Mouse (Mus musculus) gonadal fat pad, adult 2 months (tissue): Measurements from ENCODE around the gene Cnnm2. TPM values are rescaled to one million over a fixed set of nuclear protein-coding genes. Genes with fewer than 3 reads are reported as not detected.
A peak's percentile ranks its signal among the peaks of the same experiment; 100 is the strongest.

Source experiments
- DNase-seq: peaks from one replicate; pipeline ENCODE4 v3.0.0-alpha.2; 2012; ENCODE audit warnings: low read depth
- polyA plus RNA-seq: library from polyadenylated mRNA; depleted of rRNA; stranded (reverse); fragments of >200 nt; gene quantifications from 2 replicates; pipeline ENCODE4 v1.2.3, GENCODE M21; 2012

Cnnm2 gene
- polyA plus RNA-seq, 1 experiment = 37.1 TPM

DNA sequence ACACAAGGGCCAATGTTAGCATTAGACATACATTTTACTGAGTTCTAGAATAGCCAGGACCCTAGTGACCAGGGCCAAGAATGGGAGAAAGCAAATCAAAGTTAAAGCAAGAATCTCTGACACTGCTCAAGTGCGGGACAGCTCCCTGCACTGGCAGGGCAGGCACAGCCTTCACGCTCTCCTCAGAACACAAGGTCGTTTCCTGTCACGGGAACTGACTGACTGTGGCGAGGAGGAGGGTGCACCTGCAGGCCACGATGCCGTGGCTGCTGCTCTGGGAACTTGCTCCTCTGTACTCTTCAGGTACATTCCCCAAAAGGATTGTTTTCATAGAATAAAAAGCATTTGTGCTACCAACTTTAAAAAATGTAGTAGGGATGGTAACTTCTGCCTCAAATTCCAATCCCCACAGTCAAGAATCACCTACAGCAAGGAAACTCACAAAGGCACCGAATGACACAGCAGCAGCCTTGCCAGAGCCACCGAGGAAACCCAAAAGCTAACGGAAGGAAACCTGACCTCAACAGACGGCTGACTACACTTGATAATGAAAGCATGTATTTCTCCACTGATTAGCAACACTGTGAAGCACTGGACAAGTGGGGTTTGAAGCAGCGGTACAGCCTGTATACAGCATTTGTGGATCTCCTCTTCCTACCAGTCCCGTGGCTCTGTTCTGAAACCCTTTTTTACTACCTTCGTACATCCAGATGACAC lies 126.6 kb downstream of the Cnnm2 start:
- no peak for DNase-seq

GRCm38 (mm10) chr19:46889666-46890065 lies 128.3 kb downstream of the Cnnm2 start:
- no peak for DNase-seq

DNA sequence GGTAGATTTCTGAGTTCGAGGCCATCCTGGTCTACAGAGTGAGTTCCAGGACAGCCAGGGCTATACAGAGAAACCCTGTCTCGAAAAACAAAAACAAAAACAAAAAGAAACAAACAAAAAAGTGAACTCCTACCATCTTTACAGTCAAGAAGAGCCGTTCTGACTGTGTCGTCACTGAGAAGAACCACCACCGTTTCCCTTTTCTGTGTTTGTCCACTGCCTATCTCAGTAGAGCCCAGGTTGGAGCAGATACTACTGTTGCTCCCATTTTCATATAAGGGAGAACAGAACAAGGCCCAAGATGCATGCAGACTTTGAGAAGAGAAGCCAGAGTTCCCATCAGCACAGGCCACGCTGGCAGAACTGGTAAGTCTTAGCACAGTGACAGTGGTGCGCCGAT lies 129.3 kb downstream of the Cnnm2 start:
- DNase-seq = no peak

DNA sequence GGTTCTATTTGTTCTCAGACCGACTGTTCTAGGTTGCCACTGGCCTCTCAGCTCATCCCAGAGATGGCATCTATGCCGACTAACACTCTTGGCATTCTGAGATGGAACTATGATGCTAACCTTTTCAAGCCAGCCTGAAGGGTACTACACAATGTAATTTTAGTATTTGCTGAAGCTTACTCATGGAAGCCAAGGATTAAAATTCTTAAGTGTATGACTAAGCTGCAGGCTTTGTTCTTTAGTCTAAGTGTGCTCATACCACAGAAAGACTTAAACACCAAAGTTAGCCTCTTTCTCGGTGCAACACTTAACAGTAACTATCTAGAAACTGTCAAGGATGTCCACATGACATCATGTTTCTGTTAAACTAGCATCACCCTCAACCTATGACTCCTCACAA lies 131.5 kb downstream of the Cnnm2 start:
- DNase-seq = no peak

DNA sequence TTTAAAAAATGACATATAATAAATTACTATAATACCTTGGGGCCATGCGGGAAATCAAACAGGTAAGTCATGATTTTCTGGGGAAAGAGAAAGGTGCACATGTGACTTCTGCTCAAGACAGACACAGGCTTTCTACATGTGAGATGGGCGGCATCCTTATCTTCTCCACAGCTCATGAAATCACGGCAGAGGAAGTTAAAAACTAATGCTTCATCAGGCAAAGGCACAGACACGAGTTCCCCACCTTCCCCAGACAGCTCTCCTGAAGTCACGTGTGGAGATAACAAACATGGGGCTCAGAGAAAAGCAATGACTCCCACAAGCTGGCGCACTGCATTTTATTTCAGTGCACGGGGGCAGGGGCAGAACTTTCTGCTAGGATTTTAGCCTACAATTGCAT lies 132.1 kb downstream of the Cnnm2 start:
- DNase-seq = no peak

DNA sequence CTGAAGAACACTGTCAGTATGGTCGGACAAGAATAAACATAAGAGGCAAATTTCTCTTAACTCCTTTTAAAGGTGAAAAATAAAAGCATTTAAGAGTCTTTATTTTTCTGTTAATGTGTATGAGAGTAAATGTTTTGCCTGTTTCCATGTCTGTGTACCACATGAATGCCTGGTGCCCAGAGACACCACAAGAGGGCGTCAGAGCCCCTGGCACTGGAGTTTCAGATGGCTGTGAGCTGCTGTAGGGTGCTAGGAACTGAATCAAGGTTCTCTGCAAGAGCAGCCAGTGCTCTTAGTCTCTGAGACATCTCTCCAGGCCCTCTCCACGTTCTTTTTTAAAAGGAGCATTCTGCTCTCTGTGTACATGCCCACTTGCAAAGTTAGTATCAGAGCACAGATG lies 135.7 kb downstream of the Cnnm2 start:
- DNase-seq = no peak

- no peak for DNase-seq
Observed at GRCm38 (mm10) chr19:46898222-46898621, 136.8 kb downstream of the Cnnm2 start.

- DNase-seq = no peak
Observed at GRCm38 (mm10) chr19:46899306-46899705, 137.9 kb downstream of the Cnnm2 start.

DNA sequence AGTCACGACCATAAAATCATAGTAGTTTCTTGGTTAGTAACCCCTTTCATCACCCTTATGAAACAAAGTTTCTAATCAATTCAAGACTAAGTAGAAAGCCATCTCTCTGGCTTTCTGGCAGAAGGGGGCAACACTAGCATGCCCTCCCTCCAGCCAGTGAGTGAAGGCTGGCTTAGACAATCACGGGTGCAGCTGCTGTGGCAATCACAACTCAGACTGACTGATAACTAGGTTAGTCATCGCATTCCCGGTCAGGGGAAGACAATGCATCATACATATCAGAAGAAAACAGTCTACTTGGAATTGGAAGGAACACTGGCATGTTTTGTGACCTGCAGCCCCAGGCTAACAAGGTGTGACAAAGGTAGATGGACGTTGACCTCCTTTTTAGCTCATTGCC lies 138.5 kb downstream of the Cnnm2 start:
- no peak for DNase-seq

DNA sequence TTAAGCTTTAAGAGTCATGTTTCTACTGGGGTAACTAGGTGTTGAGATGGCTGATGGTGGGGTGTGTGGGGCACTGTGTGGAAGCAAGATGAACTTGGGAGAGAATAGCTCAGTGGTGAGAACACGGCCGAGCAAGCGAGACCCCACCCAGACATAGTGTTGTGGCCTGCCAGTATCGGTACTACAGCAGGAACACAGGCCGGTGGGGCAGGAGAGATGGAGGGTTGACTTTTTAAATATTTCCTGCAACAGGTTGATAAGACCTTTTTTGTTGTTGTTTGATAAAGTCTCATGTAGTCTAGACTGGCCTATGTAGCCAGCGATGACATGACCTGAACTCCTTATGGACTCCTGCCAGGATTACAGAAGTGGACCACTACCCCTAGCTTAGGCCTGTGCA lies 139.4 kb downstream of the Cnnm2 start:
- no peak for DNase-seq

DNA sequence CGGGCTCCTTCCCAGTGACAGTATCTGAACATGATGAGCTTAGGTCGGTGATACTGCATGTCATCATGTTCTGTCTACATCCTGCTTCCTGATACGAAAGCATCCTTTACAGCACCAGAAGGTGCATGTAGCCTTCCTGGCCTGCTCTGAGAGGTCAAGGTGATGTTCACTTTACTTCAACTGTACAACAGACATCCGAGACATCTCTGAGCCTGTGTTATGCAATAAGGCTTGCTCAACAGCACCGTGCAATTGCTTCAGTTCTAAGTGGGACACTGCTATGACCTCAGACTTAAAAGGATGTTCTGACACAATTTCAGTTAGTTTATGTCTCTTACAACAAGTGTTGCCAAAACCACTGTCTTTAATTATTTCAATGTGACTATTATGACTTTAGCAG lies 139.9 kb downstream of the Cnnm2 start:
- DNase-seq = peak; percentile 72

GRCm38 (mm10) chr19:46903379-46903778 lies 142.0 kb downstream of the Cnnm2 start:
- DNase-seq = no peak

DNA sequence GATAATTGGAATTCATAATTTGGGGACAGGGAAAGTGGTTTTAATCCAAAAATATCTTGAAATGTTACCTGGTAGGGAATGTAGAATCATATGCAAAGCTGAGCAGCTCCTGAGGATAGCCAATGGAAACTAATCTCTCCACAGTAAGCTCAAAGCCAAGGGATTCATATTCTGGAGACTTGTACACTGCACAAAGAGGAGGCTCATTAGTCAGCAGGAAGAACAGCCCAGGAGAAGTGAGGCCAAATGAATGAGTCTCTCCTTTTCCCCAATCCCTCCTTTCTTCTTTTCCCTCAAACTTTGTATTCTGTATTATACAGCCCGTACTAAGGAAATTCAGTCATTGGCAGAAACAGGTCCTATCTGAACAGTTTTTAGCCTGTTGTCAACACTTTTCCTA lies 143.5 kb downstream of the Cnnm2 start:
- no peak for DNase-seq

GRCm38 (mm10) chr19:46905383-46905782 lies 144.0 kb downstream of the Cnnm2 start:
- DNase-seq = no peak

- no peak for DNase-seq
Observed at GRCm38 (mm10) chr19:46905971-46906370, 144.6 kb downstream of the Cnnm2 start.

DNA sequence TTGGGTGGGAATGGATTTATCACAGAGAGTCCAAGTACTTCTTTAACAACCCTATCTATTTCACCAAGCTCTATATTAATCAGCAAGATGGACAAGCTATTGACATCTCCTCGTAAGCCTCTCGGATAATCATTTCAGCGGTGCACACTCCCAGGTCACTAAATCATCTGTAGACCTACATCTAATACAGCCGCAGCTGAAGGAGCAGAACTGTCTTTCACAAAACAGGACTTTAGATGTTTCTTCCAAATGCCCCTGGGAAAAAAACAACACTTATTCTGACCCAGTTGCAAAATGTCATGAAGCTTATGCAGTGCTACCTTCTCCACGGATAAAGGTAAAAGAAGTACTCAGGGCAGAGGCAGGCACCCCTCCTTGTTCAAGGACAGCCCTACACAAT lies 146.8 kb downstream of the Cnnm2 start:
- peak; percentile 60 for DNase-seq

DNA sequence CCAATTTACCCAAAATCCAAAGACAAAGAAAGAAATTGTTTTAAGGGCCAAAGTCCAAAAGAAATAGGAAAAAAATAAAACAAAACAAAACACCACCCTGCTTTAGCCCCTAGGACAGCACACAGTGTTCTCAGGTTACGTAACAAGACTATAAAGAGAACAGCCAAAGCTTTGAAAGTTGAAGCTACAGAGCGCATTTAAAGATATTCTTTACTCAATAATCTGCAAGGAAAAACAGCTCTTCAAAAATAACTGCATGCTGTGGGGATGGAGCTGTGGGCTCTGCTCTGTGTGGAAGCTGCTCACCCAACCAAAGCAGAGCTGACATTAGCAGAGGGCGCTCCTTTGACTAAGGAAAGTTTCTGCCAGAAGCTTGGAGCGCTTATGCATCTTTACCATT lies 147.6 kb downstream of the Cnnm2 start:
- peak; percentile 81 for DNase-seq

- no peak for DNase-seq
Observed at GRCm38 (mm10) chr19:46911492-46911891, 150.1 kb downstream of the Cnnm2 start.

DNA sequence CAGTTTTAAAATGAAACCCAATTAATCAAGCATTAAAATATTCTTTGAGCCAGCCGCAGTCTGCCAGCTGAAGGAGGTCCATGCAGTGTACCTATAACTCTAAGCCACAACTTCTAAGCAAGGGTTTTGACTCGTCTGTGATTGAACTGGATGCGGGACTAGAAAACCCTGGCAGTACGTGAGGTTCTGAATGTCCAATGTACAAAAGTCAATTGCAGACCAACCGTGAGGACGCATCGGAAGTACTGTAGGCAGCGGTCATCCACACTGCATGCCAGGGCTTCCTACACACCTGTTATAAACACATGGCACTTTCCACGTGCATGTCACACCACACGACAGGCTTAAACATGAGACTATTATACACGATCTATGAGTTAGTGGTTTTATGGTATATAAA lies 152.2 kb downstream of the Cnnm2 start:
- no peak for DNase-seq

GRCm38 (mm10) chr19:46915406-46916080 lies 154.1 kb downstream of the Cnnm2 start:
- no peak for DNase-seq

GRCm38 (mm10) chr19:46920571-46920970 lies 159.2 kb downstream of the Cnnm2 start:
- DNase-seq = no peak

DNA sequence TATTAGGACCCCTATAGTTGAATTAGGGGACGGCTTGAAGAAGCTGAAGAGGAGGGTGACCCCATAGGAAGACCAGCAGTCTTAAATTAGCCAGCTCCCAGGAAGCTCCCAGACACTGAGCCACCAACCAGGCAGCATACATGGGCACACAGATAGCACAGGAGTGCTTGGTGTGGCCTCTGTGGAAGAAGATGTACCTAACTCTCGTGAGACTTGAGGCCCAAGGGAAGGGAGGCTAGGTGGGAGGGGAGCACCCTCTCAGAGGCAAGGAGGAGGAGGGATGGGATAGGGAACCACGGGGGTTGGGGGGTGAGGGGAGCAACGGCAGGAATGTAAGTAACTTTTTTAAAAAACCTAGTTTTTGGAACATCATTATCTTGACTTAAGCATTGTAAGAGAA lies 165.0 kb downstream of the Cnnm2 start:
- DNase-seq = no peak

- DNase-seq = no peak
Observed at GRCm38 (mm10) chr19:46926951-46927350, 165.6 kb downstream of the Cnnm2 start.

DNA sequence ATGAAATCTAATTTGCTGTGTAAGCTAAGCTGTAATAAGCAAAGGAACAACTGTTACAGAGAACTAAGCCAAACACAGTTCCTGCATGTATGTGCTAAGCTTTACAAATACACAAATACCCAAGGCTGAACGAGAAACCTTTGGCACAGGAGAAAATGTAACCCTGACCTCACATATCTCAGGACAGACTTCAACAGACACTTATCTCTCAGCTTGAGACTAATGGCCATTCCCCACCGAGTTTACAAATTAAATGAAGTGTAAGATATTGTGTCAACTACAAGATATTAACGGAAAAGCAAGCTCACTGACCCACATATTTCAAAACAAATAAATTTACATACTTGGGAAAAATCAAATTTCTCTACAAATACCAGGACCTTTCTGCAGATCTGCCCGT lies 166.7 kb downstream of the Cnnm2 start:
- no peak for DNase-seq
